In the genomic region with DNA sequence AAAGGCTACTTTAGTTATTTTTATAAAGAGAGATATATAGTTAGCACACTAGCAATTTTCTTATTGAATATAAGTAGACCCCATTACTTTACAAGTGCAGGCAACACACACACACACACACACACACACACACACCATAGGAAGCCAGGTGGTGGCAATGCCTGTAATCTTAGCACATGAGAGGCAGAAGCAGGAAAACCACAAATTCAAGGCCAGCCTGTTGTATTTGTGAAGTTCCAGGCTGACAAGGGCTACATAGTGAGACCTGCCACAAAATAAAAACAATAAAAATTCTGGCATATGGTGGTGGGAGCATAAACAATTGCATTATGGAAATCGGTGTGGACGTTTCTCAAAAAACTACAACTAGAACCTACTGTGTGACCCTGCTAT, we compare ENCODE assay signal across 28 mouse cellular contexts.
DNase-seq lines count a peak whose midpoint lies in the region; TF ChIP-seq lines count a peak whose summit lies in the region.
"Had no signal": no experiment of that assay in that cellular context is flagged by ENCODE, and none has a peak within 500 bp of the region (broad histone marks: within the 10 kb centered on the region; RNA-seq: fewer than 3 reads in every experiment).

No protein-coding gene starts in this region.

- intact Hi-C loops in heart, postnatal 14 days (cut with DNase I): no loop called here
- intact Hi-C loops in gastrocnemius, adult 2 months (cut with DNase I): no loop called here

- no peak overlapping the region for H3K4me3 ChIP-seq in gastrocnemius, adult 2 months
- H3K4me3 ChIP-seq: embryonic facial prominence, embryonic 13.5 days; erythroblast, embryonic 14.5 days; heart, embryonic 15.5 days; hindbrain, embryonic 13.5 days; kidney, embryonic 15.5 days; layer of hippocampus, adult 2 months; liver, embryonic 12.5 days; megakaryocyte, embryonic 14.5 days; midbrain, embryonic 12.5 days; myocyte; neural tube, embryonic 13.5 days had no signal

- TF ChIP-seq CTCF in gastrocnemius, adult 2 months (IDR thresholded peaks at IDR 0.05): no peak

- H3K27ac ChIP-seq in gastrocnemius, adult 2 months: no peak overlapping the region
- H3K27ac ChIP-seq: embryonic facial prominence, embryonic 13.5 days; heart, embryonic 15.5 days; hindbrain, embryonic 13.5 days; kidney, embryonic 15.5 days; layer of hippocampus, adult 2 months; liver, embryonic 12.5 days; midbrain, embryonic 12.5 days; neural tube, embryonic 13.5 days had no signal

- DNase-seq in heart, adult 11 months: peak; percentile 42
- DNase-seq in heart, postnatal 14 days: no peak
- peak; percentile 67 for DNase-seq in induced T-regulatory cell, adult 2 months (ENCODE audit: low read depth)
- DNase-seq in thymus, postnatal 14 days: peak; percentile 67
- no peak for DNase-seq in kidney, postnatal 36 days
- no peak for DNase-seq in gastrocnemius, adult 2 months
- DNase-seq in kidney, adult 8-10 months: no peak
- DNase-seq: adrenal gland, postnatal 14 days; cerebellum, adult 11 months; cerebellum, adult 9-10 months; gastrocnemius, postnatal 10 days; heart, postnatal 4 days; kidney, adult 11 months; kidney, postnatal 25 days; left cerebral cortex, postnatal 4 days; liver, postnatal 0 days; lung, postnatal 4 days had no signal

Comparison
In these comparisons a context has a peak if more than half of its experiments do, and no peak if none do; other contexts are left out.
1. DNase-seq: peak in heart, adult 11 months (single experiment), induced T-regulatory cell, adult 2 months (single experiment) and thymus, postnatal 14 days (single experiment); none in heart, postnatal 14 days (0 of 2), kidney, postnatal 36 days (0 of 2), gastrocnemius, adult 2 months (single experiment) and kidney, adult 8-10 months (0 of 2).